Mouse (Mus musculus) left cerebral cortex, postnatal 36 days (tissue): ENCODE results near the gene Olfr1240. TPM values are rescaled to one million over a fixed set of nuclear protein-coding genes. Genes with fewer than 3 reads are reported as not detected.

Experiments
- DNase-seq, 2 experiments: peaks; one replicate each; pipeline ENCODE4 v3.0.0; 2021 to 2022; ENCODE audit warnings: low spot score in 2 of 2, mixed read lengths in 1 of 2
- intact Hi-C: fragments of 180-260 bp; cut with DNase I; formaldehyde crosslinking; loops from one replicate; pipeline ENCODE4 v1.15.1; 2025
- total RNA-seq, 2 experiments: library from RNA; stranded (reverse); gene quantifications; 2 replicates each; pipeline ENCODE4 v1.2.3; 2021

The Olfr1240 gene
- not detected for total RNA-seq

DNA sequence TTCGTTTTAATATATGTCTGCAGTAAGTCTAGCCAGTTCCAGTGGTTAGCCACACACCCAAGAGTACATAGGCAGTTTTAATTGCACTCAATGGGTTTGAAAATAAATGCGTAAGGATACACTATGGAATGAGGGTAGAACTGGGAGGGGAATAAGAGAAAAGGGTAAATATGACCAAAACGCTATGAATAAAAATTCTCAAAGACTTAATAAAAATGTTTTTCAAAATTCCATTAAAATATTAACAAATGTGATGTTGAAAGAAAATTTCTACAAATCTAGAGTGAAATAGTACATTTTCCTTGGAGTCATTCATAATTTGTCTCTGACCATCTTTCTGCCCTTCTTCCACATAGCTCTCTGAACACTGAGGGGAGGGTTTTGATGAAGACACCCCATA is at the start of gene Olfr1240:
Gene Olfr1240 (minus strand): TSS at position 101 of the 400 bp plus-strand sequence.
- intact Hi-C loops: no loop called here
- no peak for DNase-seq

DNA sequence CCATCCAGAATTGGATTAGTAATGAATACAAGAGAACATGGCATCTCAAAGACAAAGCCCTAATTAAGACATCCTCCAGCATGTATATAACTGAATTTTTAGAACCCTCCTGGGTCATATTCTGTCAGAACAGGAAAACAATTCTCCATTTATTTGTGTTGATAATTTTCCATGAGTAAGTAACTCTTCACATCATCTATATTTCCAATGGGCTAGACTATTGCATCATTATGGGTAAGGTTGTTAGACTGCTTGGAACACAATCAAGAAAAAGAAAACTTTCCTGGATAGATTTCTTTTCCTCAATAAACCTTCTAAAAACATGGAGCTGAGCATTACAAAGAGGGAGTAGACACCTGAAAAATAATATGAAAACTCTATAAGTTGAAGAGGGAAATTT is 44.2 kb upstream of the Olfr1240 start, which contains the start of gene Olfr1241:
Gene Olfr1241 (minus strand): TSS at position 101 of the 400 bp plus-strand sequence.
- DNase-seq: no peak
- intact Hi-C loops: no loop called here

DNA sequence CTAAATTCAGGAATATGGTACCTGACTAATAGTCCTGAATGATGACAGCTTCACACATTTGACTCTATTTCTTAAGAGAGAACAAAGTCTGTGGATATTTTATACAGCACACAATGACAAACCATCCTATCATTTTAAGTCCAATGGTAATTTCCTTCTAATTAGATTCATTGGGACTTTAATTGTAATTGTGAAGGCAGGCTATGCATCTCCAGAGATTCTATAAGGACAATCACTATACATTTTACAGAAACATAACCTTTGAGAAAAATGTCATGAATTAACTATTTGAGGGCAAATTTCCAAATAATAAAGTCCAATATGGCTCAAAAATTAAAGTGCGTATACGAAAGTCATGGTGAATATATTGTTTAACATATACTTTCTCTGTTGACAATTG is 22.5 kb downstream of the Olfr1240 start, which contains the start of gene Olfr1239:
Gene Olfr1239 (minus strand): TSS at position 101 of the 400 bp plus-strand sequence.
- no peak for DNase-seq
- intact Hi-C loops: no loop called here

DNA sequence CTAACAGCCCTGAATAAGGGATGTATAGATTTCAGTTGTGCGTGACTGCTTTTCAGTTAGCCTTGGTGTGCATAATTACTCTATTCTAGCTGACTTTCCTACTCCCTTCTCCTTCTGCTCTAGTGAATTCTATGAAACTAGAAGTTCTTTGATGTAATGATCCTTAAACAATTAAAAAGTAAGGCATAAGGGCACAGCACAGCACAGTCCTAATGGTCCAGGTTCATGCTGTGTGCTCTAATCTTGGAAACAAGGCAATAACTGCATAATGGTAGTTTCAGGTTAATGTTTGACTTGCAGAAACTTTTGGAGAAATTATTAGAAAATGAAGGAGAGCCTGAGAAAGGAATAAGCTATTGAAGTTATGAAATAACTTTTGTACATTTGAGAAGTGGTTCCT is 28.2 kb downstream of the Olfr1240 start:
- no peak for DNase-seq
- intact Hi-C loops: no loop called here

DNA sequence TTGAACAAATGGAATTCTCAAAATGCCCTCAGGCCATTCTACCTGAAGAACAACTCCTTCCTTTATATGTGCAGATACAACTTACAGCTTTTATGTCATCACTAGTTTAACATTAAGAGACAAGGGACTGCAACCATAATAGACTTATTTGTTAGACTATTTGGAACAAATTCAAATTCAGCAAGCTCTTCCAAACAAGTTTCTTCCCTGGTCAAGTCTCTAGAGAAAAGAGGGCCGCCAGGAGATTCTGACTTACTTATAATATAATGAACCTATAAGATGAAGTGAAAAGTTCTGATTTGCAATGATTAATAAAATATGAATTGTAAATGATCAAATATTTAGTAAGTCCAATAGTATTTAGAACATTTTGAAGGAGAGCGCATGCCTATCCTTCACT is 33.2 kb downstream of the Olfr1240 start, which contains the start of gene Olfr1238:
Gene Olfr1238 (minus strand): TSS at position 101 of the 400 bp plus-strand sequence.
- DNase-seq: no peak
- intact Hi-C loops: no loop called here

DNA sequence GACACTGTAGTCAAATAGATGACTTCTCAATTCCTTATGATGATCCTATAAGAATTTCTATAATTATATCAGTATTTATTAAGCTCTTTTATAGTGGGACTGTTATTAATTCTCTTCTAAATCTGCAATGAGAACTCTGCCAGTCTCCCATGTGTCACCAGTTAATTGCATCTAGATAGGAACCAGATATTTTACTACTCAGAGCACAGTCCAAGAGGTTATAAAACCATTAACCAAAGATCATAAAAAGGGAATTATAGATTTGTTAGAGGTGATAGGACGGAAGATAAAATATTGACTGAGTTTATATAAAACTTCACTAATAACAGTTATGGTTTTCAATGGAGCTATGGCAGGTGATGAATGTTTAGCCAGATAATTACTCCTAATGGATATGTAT is 41.9 kb downstream of the Olfr1240 start:
- intact Hi-C loops: no loop called here
- no peak for DNase-seq

Other genes with a start within 250 kb of the Olfr1240 start
- not detected for gene Olfr1226, start 243.0 kb downstream of the Olfr1240 start, total RNA-seq
- gene Olfr1228, start 188.9 kb downstream of the Olfr1240 start, total RNA-seq: not detected
- gene Olfr1229, start 155.0 kb downstream of the Olfr1240 start, total RNA-seq: not detected
- not detected for gene Olfr1230, start 145.7 kb downstream of the Olfr1240 start, total RNA-seq
- not detected for gene Olfr1231, start 135.9 kb downstream of the Olfr1240 start, total RNA-seq
- gene Olfr1232, start 113.3 kb downstream of the Olfr1240 start, total RNA-seq: not detected
- gene Olfr1233, start 100.6 kb downstream of the Olfr1240 start, total RNA-seq: not detected
- gene Olfr1234, start 78.1 kb downstream of the Olfr1240 start, total RNA-seq: not detected
- not detected for gene Olfr1238, start 33.3 kb downstream of the Olfr1240 start, total RNA-seq
- gene Olfr1239, start 22.6 kb downstream of the Olfr1240 start, total RNA-seq: not detected
- not detected for gene Olfr1241, start 44.1 kb upstream of the Olfr1240 start, total RNA-seq
- not detected for gene Olfr1242, start 55.3 kb upstream of the Olfr1240 start, total RNA-seq
- not detected for gene Olfr1243, start 88.5 kb upstream of the Olfr1240 start, total RNA-seq
- not detected for gene Olfr1245, start 135.4 kb upstream of the Olfr1240 start, total RNA-seq
- gene Olfr1246, start 150.2 kb upstream of the Olfr1240 start, total RNA-seq: not detected
- gene Olfr1247, start 171.1 kb upstream of the Olfr1240 start, total RNA-seq: under 1 TPM in 1 of 2 experiments, not detected in 1; 0.11 TPM
- not detected for gene Olfr1248, start 175.2 kb upstream of the Olfr1240 start, total RNA-seq
- not detected for gene Olfr1249, start 192.0 kb upstream of the Olfr1240 start, total RNA-seq
- not detected for gene Olfr1250, start 218.5 kb upstream of the Olfr1240 start, total RNA-seq
- not detected for gene Olfr1251, start 228.9 kb upstream of the Olfr1240 start, total RNA-seq